Mouse (Mus musculus) midbrain, embryonic 11.5 days (tissue): ENCODE results near the gene Foxf1. TPM values are rescaled to one million over a fixed set of nuclear protein-coding genes. Genes with fewer than 3 reads are reported as not detected.

Experiments
- ATAC-seq: fragments of 200-750 bp; cut with Nextera tagmentation; 2 replicates; pipeline ENCODE4 v1.8.0; 2017; ENCODE audit warnings: moderate TSS enrichment, moderate library complexity; ENCODE audit not compliant: low FRiP score
- DNase-seq: peaks from one replicate; pipeline ENCODE4 v3.0.0; 2015; ENCODE audit warnings: low spot score; ENCODE audit errors: missing footprints
- H3K27ac ChIP-seq: fragments of 300-500 bp; sonication (generic); 2 replicates; pipeline ENCODE4 v1.5.1; 2014; ENCODE audit warnings: low read depth, low read length
- H3K27me3 ChIP-seq: fragments of 300-500 bp; sonication (generic); 2 replicates; pipeline ENCODE4 v1.6.1; 2014; ENCODE audit warnings: mild to moderate bottlenecking, low read length, moderate library complexity, mixed read lengths; ENCODE audit not compliant: control insufficient read depth, insufficient read depth
- H3K36me3 ChIP-seq: fragments of 300-500 bp; sonication (generic); 2 replicates; pipeline ENCODE4 v1.6.1; 2014; ENCODE audit warnings: mild to moderate bottlenecking, low read length, moderate library complexity, mixed read lengths; ENCODE audit not compliant: control insufficient read depth, insufficient read depth
- H3K4me1 ChIP-seq: fragments of 300-500 bp; sonication (generic); 2 replicates; pipeline ENCODE4 v1.6.1; 2014; ENCODE audit warnings: low read length; ENCODE audit not compliant: control insufficient read depth, insufficient read depth
- H3K4me2 ChIP-seq: fragments of 300-500 bp; sonication (generic); 2 replicates; pipeline ENCODE4 v1.6.1; 2014; ENCODE audit warnings: mild to moderate bottlenecking, moderate library complexity
- H3K4me3 ChIP-seq: fragments of 300-500 bp; sonication (generic); 2 replicates; pipeline ENCODE4 v1.5.1; 2014; ENCODE audit warnings: low read depth, low read length
- H3K9ac ChIP-seq: fragments of 300-500 bp; sonication (generic); 2 replicates; pipeline ENCODE4 v1.6.1; 2014; ENCODE audit warnings: low read length
- H3K9me3 ChIP-seq: fragments of 300-500 bp; sonication (generic); 2 replicates; pipeline ENCODE4 v1.6.1; 2016; ENCODE audit warnings: low read length; ENCODE audit not compliant: control insufficient read depth
- WGBS: fragments of 180-500 bp; shearing (Covaris S2); extraction: QIAGEN DNeasy Blood & Tissue Kit; methylation state at CpG from one replicate; pipeline ENCODE4 v1.1.7; 2014; 5-methylcytosine and 5-hydroxymethylcytosine counted together
- polyA plus RNA-seq: library from polyadenylated mRNA; unstranded; fragments of >200 nt; fragmentation: Nextera tagmentation; extraction: Ambion mirVana; gene quantifications from 2 replicates; pipeline ENCODE4 v1.2.1, GENCODE M21; 2014

Foxf1 gene
- polyA plus RNA-seq, 1 experiment from 2014 or later, result 0.20 TPM

GRCm38 (mm10) chr8:121124547-121125239 is 40.5 kb downstream of the Foxf1 start:
- DNase-seq (peak; percentile 90), ATAC-seq (peak; percentile 23; the same call in 1 of the 2 replicates)
- Histone ChIP-seq H3K27me3 (peaks cover 99% of the 10 kb centered on the region), H3K27ac (no peak overlapping the region), H3K9ac (no peak overlapping the region), H3K4me3 (no peak overlapping the region), H3K9me3 (peaks cover 3% of the 10 kb centered on the region), H3K36me3 (no peaks in the 10 kb centered on the region), H3K4me1 (peaks cover 10% of the 10 kb centered on the region), H3K4me2 (no peak overlapping the region)
- 4% methylated on average over 17 of the region's 17 CpGs for WGBS

- peak; percentile 96 for DNase-seq
These were observed 41.2 kb downstream of the Foxf1 start for GRCm38 (mm10) chr8:121125311-121125876.

DNA sequence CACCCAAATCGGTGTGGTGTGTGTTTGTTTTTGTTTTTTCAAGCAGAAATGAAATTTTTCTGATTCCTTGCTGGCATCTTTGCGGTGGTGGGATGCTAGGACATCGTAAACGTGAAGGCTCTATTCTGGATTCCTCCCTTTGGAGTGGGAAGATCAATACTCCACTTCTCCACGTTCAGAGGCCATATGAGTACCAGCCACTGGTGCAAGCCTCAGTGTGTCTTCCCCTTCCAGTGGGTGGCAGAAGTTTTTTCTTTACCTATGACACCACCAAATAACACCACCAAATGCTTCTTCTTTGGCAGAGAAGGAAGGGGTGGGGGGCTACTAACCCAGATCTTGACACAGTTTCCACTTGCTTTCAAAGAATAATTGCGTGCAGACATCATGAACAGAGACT is 42.0 kb downstream of the Foxf1 start:
- H3K4me1 ChIP-seq, result peaks cover 10% of the 10 kb centered on the region
- ATAC-seq (no peak), DNase-seq (peak; percentile 90)
- peaks cover 3% of the 10 kb centered on the region for H3K9me3 ChIP-seq
- WGBS, result 4% methylated on average over 6 of the region's 6 CpGs
- no peak overlapping the region for H3K27ac ChIP-seq
- no peak overlapping the region for H3K4me3 ChIP-seq
- H3K4me2 ChIP-seq, result no peak overlapping the region; the same call in 1 of the 2 replicates
- no peak overlapping the region for H3K9ac ChIP-seq
- H3K27me3 ChIP-seq, result peaks cover 99% of the 10 kb centered on the region
- no peaks in the 10 kb centered on the region for H3K36me3 ChIP-seq

More at GRCm38 (mm10) chr8:121125311-121125876, 41.2 kb downstream of the Foxf1 start:
- H3K9me3 ChIP-seq, result peaks cover 3% of the 10 kb centered on the region
- peaks cover 99% of the 10 kb centered on the region for H3K27me3 ChIP-seq
- ATAC-seq, result peak; percentile 58
- H3K36me3 ChIP-seq, result no peaks in the 10 kb centered on the region
- under 1% methylated on average over 35 of the region's 36 CpGs for WGBS
- peak overlapping the region; percentile 43 for H3K4me2 ChIP-seq
- peak overlapping the region; percentile 18 for H3K4me3 ChIP-seq
- no peak overlapping the region for H3K9ac ChIP-seq
- H3K27ac ChIP-seq, result no peak overlapping the region
- peaks cover 10% of the 10 kb centered on the region for H3K4me1 ChIP-seq

DNA sequence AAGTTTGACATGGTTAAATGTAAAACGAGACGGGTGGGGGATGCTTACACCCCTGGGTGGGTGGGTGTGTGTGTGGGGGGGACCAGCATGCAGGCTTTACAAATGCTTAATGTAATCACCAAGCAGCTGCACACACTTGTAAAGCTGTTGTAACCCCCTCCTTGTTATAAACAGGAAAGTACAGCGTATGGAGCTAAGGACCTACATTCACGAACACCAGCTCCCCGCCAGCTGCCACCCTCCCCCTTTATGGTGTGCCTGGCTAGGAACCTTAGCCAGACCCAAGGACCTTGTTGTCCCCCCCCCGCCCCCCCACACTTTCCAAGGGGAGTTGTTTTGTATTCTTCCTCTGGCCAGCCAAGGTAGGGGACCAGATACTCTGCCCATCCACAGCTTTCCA is 42.5 kb downstream of the Foxf1 start:
- ATAC-seq (no peak), DNase-seq (no peak)
- Histone ChIP-seq H3K4me2 (no peak overlapping the region), H3K9ac (no peak overlapping the region), H3K36me3 (no peaks in the 10 kb centered on the region), H3K27me3 (peaks cover 94% of the 10 kb centered on the region), H3K9me3 (peaks cover 3% of the 10 kb centered on the region), H3K27ac (no peak overlapping the region), H3K4me3 (no peak overlapping the region), H3K4me1 (peaks cover 10% of the 10 kb centered on the region)
- WGBS, result 4% methylated on average over 6 of the region's 6 CpGs

- H3K4me1 ChIP-seq, result peaks cover 10% of the 10 kb centered on the region
- H3K27me3 ChIP-seq, result peaks cover 93% of the 10 kb centered on the region
- H3K36me3 ChIP-seq, result no peaks in the 10 kb centered on the region
- H3K9me3 ChIP-seq, result peaks cover 3% of the 10 kb centered on the region
- H3K27ac ChIP-seq, result no peak overlapping the region
- WGBS, result 2% methylated on average over 11 of the region's 11 CpGs
- H3K4me2 ChIP-seq, result no peak overlapping the region
- DNase-seq (peak; percentile 93), ATAC-seq (no peak)
- no peak overlapping the region for H3K9ac ChIP-seq
- no peak overlapping the region for H3K4me3 ChIP-seq
These were observed 43.1 kb downstream of the Foxf1 start for GRCm38 (mm10) chr8:121127291-121127701.

DNA sequence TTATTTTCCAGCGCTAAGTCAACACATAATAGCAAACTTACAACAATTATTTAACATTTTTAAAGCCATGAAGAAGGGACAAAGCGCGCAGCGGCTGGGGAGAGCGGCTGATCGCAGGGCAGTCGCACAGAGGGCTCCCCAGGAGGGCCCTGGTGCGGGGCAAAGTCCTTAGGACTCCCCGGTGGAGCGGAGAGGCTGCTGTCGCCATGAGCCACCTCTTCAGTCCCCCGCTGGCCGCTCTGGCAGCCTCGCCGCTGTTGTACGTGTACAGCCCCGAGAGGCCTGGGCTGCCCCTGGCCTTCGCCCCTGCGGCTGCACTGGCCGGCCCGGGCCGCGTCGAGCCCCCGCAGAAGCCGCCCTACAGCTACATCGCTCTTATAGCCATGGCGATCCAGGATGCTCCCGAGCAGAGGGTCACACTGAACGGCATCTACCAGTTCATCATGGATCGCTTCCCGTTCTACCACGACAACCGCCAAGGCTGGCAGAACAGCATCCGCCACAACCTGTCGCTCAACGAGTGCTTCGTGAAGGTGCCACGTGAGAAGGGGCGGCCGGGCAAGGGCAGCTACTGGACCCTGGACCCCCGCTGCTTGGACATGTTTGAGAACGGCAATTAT is 43.7 kb downstream of the Foxf1 start, which contains the start of gene Foxl1:
Gene Foxl1, plus strand, starts transcription at position 185 of the 620 bp plus-strand sequence.
- Histone ChIP-seq H3K4me1 (peaks cover 10% of the 10 kb centered on the region), H3K27me3 (peaks cover 88% of the 10 kb centered on the region), H3K4me2 (0 out of 2 replicates have a peak within 1 kb of the TSS, but pooled peaks have one; percentile 7), H3K27ac (no peak within 1 kb of the TSS), H3K4me3 (peak within 1 kb of the TSS; percentile 11; the same call in 1 of the 2 replicates), H3K9me3 (peaks cover 3% of the 10 kb centered on the region), H3K36me3 (no peaks in the 10 kb centered on the region), H3K9ac (no peak within 1 kb of the TSS)
- WGBS, result under 1% methylated on average over 43 of the region's 43 CpGs
- no peak for ATAC-seq
- DNase-seq, result peak; percentile 93

DNA sequence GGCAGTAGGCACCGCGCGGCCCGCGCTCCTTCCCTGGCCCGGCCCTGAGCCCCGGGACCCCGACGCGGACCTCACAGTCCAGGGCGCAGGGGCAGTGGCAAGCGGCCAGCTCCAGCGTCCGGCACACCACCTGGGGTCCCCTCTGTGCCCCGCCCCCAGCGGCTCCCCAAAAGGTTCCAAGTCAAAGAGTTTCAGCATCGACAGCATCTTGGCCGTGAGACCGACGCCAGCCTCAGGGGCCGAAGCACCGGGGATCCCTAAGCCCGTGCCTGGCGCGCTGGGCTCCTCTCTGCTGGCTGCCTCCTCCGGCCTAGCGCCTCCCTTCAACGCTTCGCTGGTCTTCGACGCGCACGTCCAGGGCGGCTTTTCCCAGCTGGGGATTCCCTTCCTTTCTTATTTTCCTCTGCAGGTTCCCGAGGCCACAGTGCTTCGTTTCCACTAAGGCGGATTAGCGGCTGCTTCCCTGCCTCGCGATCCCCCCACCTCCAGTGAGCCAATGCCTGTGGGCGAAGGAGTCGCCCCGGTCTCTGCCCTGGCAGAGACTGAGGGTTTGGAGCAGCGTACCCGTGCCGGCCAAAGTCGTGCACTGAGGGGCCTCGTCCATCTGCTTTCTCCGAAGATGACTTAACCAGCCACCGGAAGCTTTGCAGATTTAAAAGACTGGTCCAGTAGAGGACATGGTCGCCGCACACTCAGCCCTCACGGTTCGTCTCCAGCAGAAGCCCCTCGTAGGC is 44.5 kb downstream of the Foxf1 start:
- H3K27me3 ChIP-seq, result peaks cover 82% of the 10 kb centered on the region
- peaks cover 3% of the 10 kb centered on the region for H3K9me3 ChIP-seq
- peaks cover 10% of the 10 kb centered on the region for H3K4me1 ChIP-seq
- no peaks in the 10 kb centered on the region for H3K36me3 ChIP-seq
- H3K9ac ChIP-seq, result no peak overlapping the region
- 0 out of 2 replicates have a peak overlapping the region, but pooled peaks have one; percentile 7 for H3K4me2 ChIP-seq
- 1% methylated on average over 55 of the region's 55 CpGs for WGBS
- H3K4me3 ChIP-seq, result peak overlapping the region; percentile 11; the same call in 1 of the 2 replicates
- DNase-seq, result peak; percentile 94
- no peak for ATAC-seq
- H3K27ac ChIP-seq, result no peak overlapping the region

DNA sequence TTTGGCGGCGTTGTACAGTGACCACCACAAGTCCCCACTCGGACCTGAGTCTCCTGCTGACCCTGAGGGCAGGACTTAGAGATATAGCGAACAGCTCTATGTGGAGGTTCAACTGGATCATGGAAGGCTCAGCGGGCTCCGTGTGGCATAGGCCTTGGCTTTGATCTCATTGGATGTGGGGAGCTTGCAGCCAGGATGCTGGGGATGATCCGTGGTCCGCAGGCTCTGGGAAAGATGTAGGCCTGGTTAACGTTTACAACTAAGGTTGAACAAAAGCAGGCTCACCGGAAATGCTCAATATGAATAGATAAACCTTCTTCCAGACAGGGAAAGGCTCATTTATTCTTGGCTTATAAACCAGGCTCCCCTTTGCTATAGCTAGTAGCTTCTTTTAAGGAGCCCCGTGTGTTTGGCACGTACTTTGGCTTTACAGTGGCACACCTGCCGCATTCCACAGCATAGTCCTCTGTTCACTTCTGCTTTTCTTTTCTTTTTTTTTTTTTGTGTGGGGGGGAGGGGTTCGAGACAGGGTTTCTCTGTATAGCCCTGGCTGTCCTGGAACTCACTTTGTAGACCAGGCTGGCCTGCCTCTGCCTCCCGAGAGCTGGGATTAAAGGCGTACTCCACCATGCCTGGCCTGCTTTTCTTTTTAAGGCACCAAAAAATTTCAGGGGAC is 45.2 kb downstream of the Foxf1 start:
- Histone ChIP-seq H3K27ac (no peak overlapping the region), H3K4me3 (no peak overlapping the region), H3K36me3 (no peaks in the 10 kb centered on the region), H3K27me3 (peaks cover 76% of the 10 kb centered on the region), H3K9me3 (no peaks in the 10 kb centered on the region; the same call in 1 of the 2 replicates), H3K9ac (no peak overlapping the region), H3K4me2 (no peak overlapping the region), H3K4me1 (peaks cover 10% of the 10 kb centered on the region)
- 10% methylated on average over 16 of the region's 16 CpGs for WGBS
- ATAC-seq, result no peak
- DNase-seq, result peak; percentile 93
